Mouse (Mus musculus) bone marrow, adult 2 months (tissue): Measurements from ENCODE around the gene Ptcd1. TPM values are rescaled to one million over a fixed set of nuclear protein-coding genes. Genes with fewer than 3 reads are reported as not detected.
"Not testable (repeated sequence)": the region's sequence is repeated elsewhere in the genome, so short reads cannot be mapped to it uniquely, and the experiment has no call there.

Source experiments
- H3K27ac ChIP-seq: fragments of 200-500 bp; 2 replicates; pipeline ENCODE4 v1.5.1; 2012; ENCODE audit warnings: low read depth, mild to moderate bottlenecking, control low read depth, inconsistent platforms, low read length; ENCODE audit not compliant: control insufficient read depth, poor library complexity, insufficient read depth
- H3K4me1 ChIP-seq: fragments of 200-500 bp; 2 replicates; pipeline ENCODE4 v1.6.1; 2011; ENCODE audit warnings: low read length; ENCODE audit not compliant: control insufficient read depth, insufficient read depth
- H3K4me3 ChIP-seq: fragments of 200-500 bp; replicated peaks from 2 replicates; pipeline ENCODE3; 2011; ENCODE audit warnings: mild to moderate bottlenecking, low read depth, low read length, control low read depth; ENCODE audit not compliant: control insufficient read depth
- CTCF ChIP-seq: fragments of 200-500 bp; IDR thresholded peaks from 2 replicates; pipeline ENCODE4 v1.5.1; 2011; ENCODE audit warnings: low read length, control low read depth; ENCODE audit not compliant: control insufficient read depth, insufficient read depth
- POLR2A ChIP-seq: fragments of 200-500 bp; IDR thresholded peaks from 2 replicates; pipeline ENCODE4 v1.6.1; 2011; ENCODE audit warnings: low read depth, mild to moderate bottlenecking, control low read depth, low read length, borderline replicate concordance; ENCODE audit not compliant: control insufficient read depth
- WGBS: fragments of 180-500 bp; shearing (Covaris S2); methylation state at CpG from one replicate; pipeline ENCODE4 v1.1.7; 2018; 5-methylcytosine and 5-hydroxymethylcytosine counted together
- polyA plus RNA-seq: library from polyadenylated mRNA; stranded (reverse); fragments of >200 nt; gene quantifications from 2 replicates; pipeline ENCODE4 v1.2.4, GENCODE M21; 2011; ENCODE audit warnings: low replicate concordance; ENCODE audit not compliant: missing spikeins, insufficient read depth, insufficient read length

The Ptcd1 gene
- polyA plus RNA-seq, 1 experiment: 10.9 TPM

- H3K4me1 ChIP-seq: no peaks in the 10 kb centered on the region
- no peak overlapping the region for H3K27ac ChIP-seq
- TF ChIP-seq CTCF (no peak), POLR2A (no peak)
- H3K4me3 ChIP-seq: no peak overlapping the region
- 76% methylated on average over 6 of the region's 6 CpGs for WGBS
These were observed 17.6 kb downstream of the Ptcd1 start for GRCm38 (mm10) chr5:145149294-145149693.

DNA sequence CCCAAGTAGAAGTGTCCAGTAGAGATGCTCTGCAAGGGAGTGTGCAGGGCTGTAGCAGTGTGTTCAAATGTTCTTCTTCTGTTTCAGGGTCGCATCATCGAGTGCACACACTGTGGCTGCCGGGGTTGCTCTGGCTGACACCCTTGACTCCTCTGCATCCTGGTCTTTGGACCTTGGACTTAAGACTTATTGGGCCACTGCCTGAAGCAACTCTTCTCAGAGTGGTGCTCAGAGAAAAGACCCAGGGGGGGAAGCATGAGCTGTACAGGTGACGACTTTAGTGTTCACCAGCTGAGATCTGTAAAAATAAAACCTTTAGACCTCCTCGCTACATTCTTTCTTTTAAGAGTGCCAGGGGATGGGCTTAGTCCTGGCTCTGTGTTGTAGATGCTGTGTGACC is 19.2 kb downstream of the Ptcd1 start:
- 86% methylated on average over 5 of the region's 5 CpGs for WGBS
- Histone ChIP-seq H3K27ac (no peak overlapping the region), H3K4me1 (no peaks in the 10 kb centered on the region), H3K4me3 (no peak overlapping the region)
- no peak for TF ChIP-seq CTCF
- TF ChIP-seq POLR2A: no peak

DNA sequence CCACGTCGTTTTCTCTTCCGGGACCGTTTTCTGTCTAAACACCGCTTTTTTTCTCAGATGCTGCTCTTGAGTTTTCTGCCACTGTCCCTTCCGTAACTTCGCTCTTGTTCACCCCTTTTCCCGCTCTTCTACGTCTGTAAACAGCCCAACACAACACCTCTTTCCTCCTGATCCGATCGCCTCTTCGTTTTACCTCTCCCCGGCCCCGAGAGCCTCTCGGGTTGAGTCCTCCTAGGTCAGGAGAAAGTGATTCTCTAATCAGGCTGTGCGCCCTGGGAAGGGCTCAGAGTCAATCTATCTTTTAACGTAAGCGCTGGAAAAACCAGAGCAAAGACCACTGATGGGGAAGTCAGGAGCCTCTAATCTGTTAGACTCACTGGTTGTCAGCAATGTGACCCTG is 26.3 kb downstream of the Ptcd1 start:
- under 1% methylated on average over 18 of the region's 18 CpGs for WGBS

DNA sequence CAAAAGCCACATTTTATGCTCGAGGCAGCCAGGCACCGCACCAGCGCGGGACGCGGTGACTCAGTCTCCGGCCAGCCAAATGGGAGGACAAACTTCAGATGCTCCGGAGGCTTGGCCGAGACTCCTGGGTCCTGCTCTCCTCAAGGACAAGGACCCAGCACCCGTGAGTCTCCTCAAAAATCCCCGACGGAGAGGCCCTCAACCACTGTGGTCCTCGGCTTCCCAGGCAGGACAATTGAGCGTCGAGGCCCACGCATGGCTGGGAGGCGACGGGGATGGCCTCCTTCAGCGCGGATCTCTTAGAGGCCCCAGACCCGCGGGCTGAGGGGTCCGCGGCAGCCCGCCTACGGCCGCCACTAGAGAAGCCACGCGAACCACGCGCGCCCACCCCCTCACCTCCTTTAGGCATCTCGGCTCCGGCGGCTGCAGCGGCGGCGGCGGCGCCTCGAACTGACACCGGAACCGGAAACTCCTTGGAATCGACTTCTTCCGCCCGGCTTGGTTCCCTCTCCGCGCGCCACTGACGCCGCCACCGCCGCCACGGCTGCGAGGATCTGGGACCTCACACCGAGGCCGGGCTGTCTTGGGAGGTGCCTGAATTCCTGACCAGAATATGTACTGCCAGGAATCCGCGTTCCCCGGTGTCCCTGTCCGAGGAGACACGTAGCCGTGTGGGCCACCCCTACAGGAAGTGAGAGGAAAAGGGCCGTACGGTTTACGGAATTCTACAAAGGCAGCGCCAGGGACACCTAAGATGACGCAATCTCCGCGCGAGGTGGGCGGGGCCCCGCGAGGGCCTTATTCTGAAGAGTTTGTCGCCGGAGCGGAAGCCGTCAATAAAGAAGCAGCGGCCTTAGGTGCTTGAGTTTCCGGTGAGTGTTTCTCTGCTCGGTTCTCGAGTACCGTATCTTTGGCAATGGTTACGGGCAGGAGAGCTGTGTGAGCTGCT is 27.1 kb downstream of the Ptcd1 start, which contains the start of the genes Pdap1 and Bud31:
Gene Pdap1 (minus strand): TSS at position 668 of the 949 bp plus-strand sequence.
Gene Bud31 (plus strand): TSS at position 792 of the 949 bp plus-strand sequence.
- TF ChIP-seq CTCF (no peak; the same call in 1 of the 2 replicates), POLR2A (peak; percentile 40)
- Histone ChIP-seq H3K27ac (peak within 1 kb of the TSS; percentile 94), H3K4me3 (peak within 1 kb of the TSS; percentile 87), H3K4me1 (no peaks in the 10 kb centered on the region)
- under 1% methylated on average over 84 of the region's 84 CpGs for WGBS

More for the DNA sequence above, 26.3 kb downstream of the Ptcd1 start:
- peak overlapping the region; percentile 87 for H3K4me3 ChIP-seq
- H3K27ac ChIP-seq: peak overlapping the region; percentile 94
- no peak for TF ChIP-seq POLR2A
- no peak for TF ChIP-seq CTCF
- H3K4me1 ChIP-seq: no peaks in the 10 kb centered on the region

GRCm38 (mm10) chr5:145138836-145139235 is 28.1 kb downstream of the Ptcd1 start:
- Histone ChIP-seq H3K4me3 (peak overlapping the region; percentile 87), H3K4me1 (no peaks in the 10 kb centered on the region), H3K27ac (no peak overlapping the region)
- TF ChIP-seq CTCF: no peak
- no peak for TF ChIP-seq POLR2A
- 8% methylated on average over 6 of the region's 6 CpGs for WGBS

DNA sequence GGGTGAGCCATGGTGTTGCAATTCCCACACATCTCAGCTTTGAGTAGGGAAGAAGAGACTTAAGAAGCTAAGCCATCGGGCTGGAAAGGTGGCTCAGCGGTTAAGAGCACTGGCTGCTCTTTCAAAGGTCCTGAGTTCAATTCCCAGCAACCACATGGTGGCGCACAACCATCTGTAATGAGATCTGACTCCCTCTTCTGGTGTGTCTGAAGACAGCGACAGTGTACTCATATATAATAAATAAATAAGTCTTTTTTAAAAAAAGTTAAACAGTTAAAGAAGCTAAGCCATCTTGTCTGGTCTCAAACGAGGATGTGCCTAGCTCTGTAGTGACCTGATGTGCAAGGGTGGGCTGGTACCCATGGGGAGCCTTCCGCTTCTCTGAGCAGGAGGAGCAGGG is 33.6 kb downstream of the Ptcd1 start:
- H3K4me1 ChIP-seq, H3K4me3 ChIP-seq, H3K27ac ChIP-seq: not testable (repeated sequence)
- 89% methylated on average over 6 of the region's 6 CpGs for WGBS

DNA sequence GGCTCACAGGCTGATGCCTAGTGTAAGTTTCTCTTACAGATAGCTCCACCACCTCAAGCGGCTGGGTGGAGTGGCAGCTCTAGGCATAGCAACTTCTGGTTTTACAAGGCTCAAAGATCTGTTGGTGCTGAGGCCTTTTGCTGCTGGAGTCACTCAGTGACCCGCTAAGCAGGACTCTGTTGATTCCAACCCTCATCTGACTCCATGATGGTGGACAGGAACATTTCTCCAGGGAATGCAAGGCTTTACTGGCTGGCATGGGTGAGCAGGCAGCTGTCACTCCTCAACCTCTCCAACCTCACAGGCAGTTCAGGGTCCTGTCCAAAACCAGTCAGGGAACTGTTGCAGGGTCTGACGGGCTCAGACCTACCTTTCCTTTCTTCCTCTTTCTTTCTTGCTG is 35.9 kb downstream of the Ptcd1 start:
- 73% methylated on average over 3 of the region's 3 CpGs for WGBS
- Histone ChIP-seq H3K4me1 (no peaks in the 10 kb centered on the region), H3K4me3 (no peak overlapping the region), H3K27ac (no peak overlapping the region)
- TF ChIP-seq CTCF (no peak), POLR2A (no peak)

- TF ChIP-seq POLR2A (no peak), CTCF (no peak)
- 72% methylated on average over 11 of the region's 11 CpGs for WGBS
- Histone ChIP-seq H3K4me1 (no peaks in the 10 kb centered on the region), H3K4me3 (no peak overlapping the region), H3K27ac (no peak overlapping the region)
These were observed 36.7 kb downstream of the Ptcd1 start for GRCm38 (mm10) chr5:145130191-145130590.

DNA sequence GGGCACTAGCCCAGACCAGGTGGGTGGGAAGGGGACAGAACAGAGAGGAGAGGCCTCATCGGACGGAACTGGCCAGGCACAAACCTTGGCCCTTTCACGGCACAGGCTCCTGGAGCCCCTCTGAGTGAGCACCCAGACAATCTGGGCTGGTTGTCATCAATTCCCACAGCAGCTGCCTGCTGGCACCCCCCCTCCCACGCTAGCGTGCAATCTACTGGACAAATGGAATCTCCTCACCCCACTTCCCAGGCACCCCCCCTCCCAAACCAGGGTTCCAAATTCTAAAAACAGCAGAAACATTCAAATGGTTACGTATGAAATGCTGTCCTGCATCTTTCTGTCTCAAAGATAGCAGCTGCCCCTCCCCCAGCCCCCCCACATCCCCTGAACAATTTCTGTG is 37.1 kb downstream of the Ptcd1 start:
- not testable (repeated sequence) for H3K4me3 ChIP-seq, H3K27ac ChIP-seq, H3K4me1 ChIP-seq
- WGBS: 81% methylated on average over 4 of the region's 6 CpGs
